Mouse (Mus musculus) limb, embryonic 12.5 days (tissue): ENCODE measurements around the gene Cpn1. TPM values are rescaled to one million over a fixed set of nuclear protein-coding genes. Genes with fewer than 3 reads are reported as not detected.

ENCODE experiments used
- ATAC-seq: fragments of 200-750 bp; cut with Nextera tagmentation; 2 replicates; pipeline ENCODE4 v1.8.0; 2017; ENCODE audit warnings: low read depth, moderate TSS enrichment; ENCODE audit not compliant: insufficient number of reproducible peaks, insufficient read depth, low FRiP score, low TSS enrichment
- H3K27ac ChIP-seq: fragments of 300-500 bp; sonication (generic); 2 replicates; pipeline ENCODE4 v1.5.1; 2016; ENCODE audit warnings: mild to moderate bottlenecking, moderate library complexity
- H3K27me3 ChIP-seq: fragments of 300-500 bp; sonication (generic); 2 replicates; pipeline ENCODE4 v1.6.1; 2016; ENCODE audit warnings: mild to moderate bottlenecking, moderate library complexity
- H3K36me3 ChIP-seq: fragments of 300-500 bp; sonication (generic); 2 replicates; pipeline ENCODE4 v1.6.1; 2016; ENCODE audit warnings: mild to moderate bottlenecking, moderate library complexity
- H3K4me1 ChIP-seq: fragments of 300-500 bp; sonication (generic); replicated peaks from 2 replicates; pipeline ENCODE4 v1.6.1; 2016
- H3K4me2 ChIP-seq: fragments of 300-500 bp; sonication (generic); 2 replicates; pipeline ENCODE4 v1.6.1; 2016; ENCODE audit warnings: mild to moderate bottlenecking, moderate library complexity
- H3K4me3 ChIP-seq: fragments of 300-500 bp; sonication (generic); replicated peaks from 2 replicates; pipeline ENCODE4 v1.5.1; 2016; ENCODE audit warnings: mild to moderate bottlenecking
- H3K9ac ChIP-seq: fragments of 300-500 bp; sonication (generic); replicated peaks from 2 replicates; pipeline ENCODE4 v1.6.1; 2016; ENCODE audit warnings: mild to moderate bottlenecking, moderate library complexity
- H3K9me3 ChIP-seq: fragments of 300-500 bp; sonication (generic); 2 replicates; pipeline ENCODE4 v1.6.1; 2016; ENCODE audit warnings: mild to moderate bottlenecking, moderate library complexity
- WGBS: fragments of 180-500 bp; shearing (Covaris S2); methylation state at CpG from one replicate; pipeline ENCODE4 v1.1.7; 2016; 5-methylcytosine and 5-hydroxymethylcytosine counted together
- polyA plus RNA-seq: library from polyadenylated mRNA; unstranded; fragments of >200 nt; fragmentation: Nextera tagmentation; extraction: Ambion mirVana; gene quantifications from 2 replicates; pipeline ENCODE4 v1.2.1, GENCODE M21; 2016

Cpn1 gene
- polyA plus RNA-seq, 1 experiment from 2014 or later, result 0.15 TPM

DNA sequence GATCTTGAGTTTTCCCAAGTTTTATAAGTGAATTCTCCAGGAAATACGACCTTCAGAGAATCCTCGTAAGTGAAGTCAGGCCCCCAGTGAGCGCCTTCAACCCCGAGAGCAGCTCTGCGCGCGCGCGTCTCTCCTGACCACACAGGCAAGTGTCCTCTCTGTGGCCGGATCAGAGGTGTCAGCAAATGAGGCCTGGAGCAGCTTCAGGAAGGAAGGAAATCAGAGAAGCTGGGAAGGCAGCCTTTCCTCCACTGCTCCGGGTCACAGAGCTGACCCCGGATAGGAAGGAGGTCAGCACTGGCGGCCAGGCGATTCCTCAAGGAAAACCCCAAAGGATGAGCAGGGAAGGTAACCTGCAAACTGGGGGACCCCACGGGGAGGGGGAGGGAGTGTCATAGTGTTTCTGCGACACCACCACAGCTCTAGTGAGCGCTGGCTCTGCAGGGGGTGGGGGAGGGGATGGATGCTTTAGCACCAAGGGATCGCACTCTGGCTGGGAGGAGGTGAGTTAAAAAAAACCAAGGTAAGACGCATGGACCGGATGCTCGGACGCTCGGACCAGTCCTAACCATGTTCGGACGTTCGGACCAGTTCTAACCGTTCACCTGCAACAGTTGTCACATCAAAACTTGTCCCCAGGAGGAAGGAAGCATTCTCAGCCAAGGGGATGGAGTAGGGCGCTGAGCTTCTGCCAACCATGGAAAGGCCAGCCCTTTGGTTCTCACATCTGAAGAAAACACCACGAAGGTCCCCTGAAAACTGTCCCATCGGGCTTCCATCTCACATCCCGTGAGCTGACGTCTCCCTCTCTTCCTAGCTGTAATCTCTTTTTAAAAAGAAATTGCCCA, 65.7 kb downstream of the Cpn1 start:
- ATAC-seq, result no peak
- Histone ChIP-seq H3K4me2 (peak overlapping the region; percentile 4), H3K4me1 (peaks cover 40% of the 10 kb centered on the region), H3K27ac (no peak overlapping the region), H3K9ac (no peak overlapping the region), H3K36me3 (peaks cover 13% of the 10 kb centered on the region; the same call in 1 of the 2 replicates), H3K9me3 (peaks cover 8% of the 10 kb centered on the region; the same call in 1 of the 2 replicates), H3K27me3 (no peaks in the 10 kb centered on the region), H3K4me3 (no peak overlapping the region)
- 14% methylated on average over 32 of the region's 32 CpGs for WGBS

DNA sequence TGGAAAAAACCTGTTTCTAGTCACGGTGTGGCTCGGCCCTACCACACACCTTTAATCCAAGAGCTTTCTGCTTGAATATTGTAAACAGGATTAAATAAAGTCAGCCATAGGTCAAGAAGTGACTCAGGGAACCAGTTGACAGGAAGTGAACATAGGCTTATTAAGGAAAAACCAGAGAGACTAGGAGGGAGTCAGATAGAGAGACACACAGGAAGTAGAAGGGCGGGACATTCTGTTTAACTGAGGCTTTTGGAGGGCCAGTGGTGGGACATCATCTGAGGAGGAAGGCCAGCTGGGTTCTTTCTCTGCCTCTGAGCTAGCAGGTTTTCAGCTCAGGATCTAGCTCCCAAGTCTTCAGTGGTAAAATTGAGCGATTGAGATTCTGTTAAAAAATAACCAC, 66.5 kb downstream of the Cpn1 start:
- no peak overlapping the region for H3K4me2 ChIP-seq
- ATAC-seq, result no peak
- H3K27ac ChIP-seq, result no peak overlapping the region
- no peak overlapping the region for H3K4me3 ChIP-seq
- H3K27me3 ChIP-seq, result no peaks in the 10 kb centered on the region
- H3K4me1 ChIP-seq, result peaks cover 40% of the 10 kb centered on the region
- 88% methylated on average over 4 of the region's 4 CpGs for WGBS
- H3K9me3 ChIP-seq, result peaks cover 8% of the 10 kb centered on the region; the same call in 1 of the 2 replicates
- H3K36me3 ChIP-seq, result peaks cover 13% of the 10 kb centered on the region; the same call in 1 of the 2 replicates
- H3K9ac ChIP-seq, result no peak overlapping the region

DNA sequence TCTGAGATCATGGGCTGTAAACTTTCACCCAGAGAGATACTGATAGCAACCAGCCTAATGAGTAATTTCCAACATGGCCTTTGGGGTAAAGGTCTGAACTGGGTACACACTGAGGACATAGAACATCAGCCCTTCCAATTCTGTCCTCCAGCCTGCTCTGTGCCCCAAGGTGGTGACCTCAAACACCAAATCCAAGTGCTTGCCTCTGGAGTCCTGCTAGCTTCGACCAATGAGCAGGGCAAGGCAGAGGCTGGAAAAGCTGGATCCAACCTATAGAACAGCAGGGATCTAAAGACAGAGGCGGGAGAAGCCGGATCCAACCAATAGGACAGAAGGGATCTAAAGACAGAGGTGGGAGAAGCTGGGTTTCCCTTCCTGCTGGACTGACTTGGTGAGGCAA, 67.5 kb downstream of the Cpn1 start:
- 80% methylated on average over 3 of the region's 3 CpGs for WGBS
- Histone ChIP-seq H3K36me3 (peaks cover 12% of the 10 kb centered on the region; the same call in 1 of the 2 replicates), H3K4me3 (no peak overlapping the region), H3K27me3 (no peaks in the 10 kb centered on the region), H3K27ac (0 out of 2 replicates have a peak overlapping the region, but pooled peaks have one; percentile 12), H3K4me1 (peaks cover 40% of the 10 kb centered on the region), H3K9ac (no peak overlapping the region), H3K4me2 (no peak overlapping the region), H3K9me3 (peaks cover 8% of the 10 kb centered on the region; the same call in 1 of the 2 replicates)
- no peak for ATAC-seq

DNA sequence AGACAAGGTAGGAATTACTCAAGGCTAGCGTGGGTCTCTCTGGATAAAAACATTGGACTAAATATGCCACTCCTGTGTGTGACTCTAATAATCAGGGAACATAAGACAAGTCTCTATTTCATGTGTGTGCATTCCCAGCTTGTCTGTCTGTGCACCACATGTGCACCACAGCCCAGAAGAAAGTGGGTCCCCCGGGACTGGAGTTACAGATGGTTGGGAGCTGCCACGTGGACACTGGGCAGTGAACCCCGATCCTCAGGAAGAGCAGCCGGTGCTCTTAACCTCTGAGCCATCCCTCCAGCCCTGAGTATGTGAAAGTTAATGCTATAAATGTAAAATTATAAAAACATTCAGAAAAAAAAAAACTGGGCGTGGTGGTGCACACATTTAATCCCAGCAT, 68.6 kb downstream of the Cpn1 start:
- no peak overlapping the region for H3K4me2 ChIP-seq
- H3K36me3 ChIP-seq, result peaks cover 2% of the 10 kb centered on the region; the same call in 1 of the 2 replicates
- no peak overlapping the region for H3K9ac ChIP-seq
- H3K27ac ChIP-seq, result no peak overlapping the region
- WGBS, result 77% methylated on average over 6 of the region's 6 CpGs
- peaks cover 40% of the 10 kb centered on the region for H3K4me1 ChIP-seq
- ATAC-seq, result no peak
- H3K27me3 ChIP-seq, result no peaks in the 10 kb centered on the region
- H3K4me3 ChIP-seq, result no peak overlapping the region
- H3K9me3 ChIP-seq, result no peaks in the 10 kb centered on the region

DNA sequence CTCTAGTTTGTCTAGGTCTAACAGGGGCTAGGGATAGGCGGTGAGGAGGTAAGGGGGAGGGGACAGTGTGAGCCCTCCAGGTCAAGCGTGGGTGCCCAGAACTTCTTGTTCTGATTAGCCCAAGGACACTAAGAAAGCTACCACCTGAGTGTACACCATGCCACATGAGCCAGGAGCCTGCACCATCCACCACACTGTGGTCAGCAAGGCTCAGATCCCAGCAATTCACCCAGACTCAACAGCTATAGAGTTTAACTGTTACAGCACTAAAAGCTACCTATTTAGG, 69.0 kb downstream of the Cpn1 start:
- H3K4me3 ChIP-seq, result no peak overlapping the region
- H3K27me3 ChIP-seq, result no peaks in the 10 kb centered on the region
- H3K36me3 ChIP-seq, result no peaks in the 10 kb centered on the region
- H3K27ac ChIP-seq, result no peak overlapping the region
- peaks cover 40% of the 10 kb centered on the region for H3K4me1 ChIP-seq
- H3K4me2 ChIP-seq, result no peak overlapping the region
- H3K9me3 ChIP-seq, result no peaks in the 10 kb centered on the region
- WGBS, result 72% methylated on average over 2 of the region's 2 CpGs
- no peak for ATAC-seq
- H3K9ac ChIP-seq, result no peak overlapping the region

DNA sequence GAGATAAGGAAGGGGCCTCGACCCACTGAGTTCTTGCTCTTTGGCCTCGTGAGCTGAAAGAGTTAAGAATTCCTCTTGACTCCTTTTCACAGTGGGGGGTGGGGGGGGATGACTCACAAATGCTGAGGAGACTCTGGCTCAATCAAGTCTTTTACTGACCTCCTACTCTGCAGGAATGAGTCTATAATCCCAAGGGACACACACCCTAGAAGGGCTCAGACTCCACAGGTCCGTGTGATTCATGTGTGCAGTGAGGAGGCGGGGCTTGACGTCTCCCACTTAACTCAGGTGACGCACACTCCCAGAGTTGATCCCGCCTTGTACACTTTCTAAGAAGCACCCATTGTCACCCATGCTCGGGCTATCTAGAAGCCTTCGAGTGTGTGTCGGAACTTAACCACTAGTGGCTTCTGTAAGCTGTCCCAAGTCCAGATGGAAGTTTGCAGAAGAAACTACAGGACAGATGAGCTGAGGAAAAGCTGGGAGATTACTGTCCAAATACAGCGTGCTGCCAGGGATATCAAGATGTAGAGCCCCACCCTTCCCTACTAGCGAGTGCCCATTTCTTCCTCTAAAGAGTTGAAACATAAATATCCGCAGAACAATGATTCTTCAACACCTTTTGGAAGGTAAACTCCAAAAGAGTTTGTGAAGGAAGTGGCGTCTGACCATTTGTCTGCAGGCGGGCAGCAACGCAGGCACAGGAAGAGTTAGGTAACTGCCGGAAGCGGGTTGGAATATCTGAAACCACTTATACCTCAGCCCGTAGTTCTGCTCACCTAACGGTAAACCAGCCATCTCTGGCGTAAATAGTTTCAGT, 69.6 kb downstream of the Cpn1 start:
- peaks cover 3% of the 10 kb centered on the region; the same call in 1 of the 2 replicates for H3K36me3 ChIP-seq
- WGBS, result 64% methylated on average over 21 of the region's 21 CpGs
- H3K27ac ChIP-seq, result no peak overlapping the region
- ATAC-seq, result no peak
- no peaks in the 10 kb centered on the region for H3K27me3 ChIP-seq
- no peak overlapping the region for H3K4me2 ChIP-seq
- H3K4me1 ChIP-seq, result peaks cover 40% of the 10 kb centered on the region
- H3K9ac ChIP-seq, result no peak overlapping the region
- H3K4me3 ChIP-seq, result no peak overlapping the region
- H3K9me3 ChIP-seq, result no peaks in the 10 kb centered on the region

DNA sequence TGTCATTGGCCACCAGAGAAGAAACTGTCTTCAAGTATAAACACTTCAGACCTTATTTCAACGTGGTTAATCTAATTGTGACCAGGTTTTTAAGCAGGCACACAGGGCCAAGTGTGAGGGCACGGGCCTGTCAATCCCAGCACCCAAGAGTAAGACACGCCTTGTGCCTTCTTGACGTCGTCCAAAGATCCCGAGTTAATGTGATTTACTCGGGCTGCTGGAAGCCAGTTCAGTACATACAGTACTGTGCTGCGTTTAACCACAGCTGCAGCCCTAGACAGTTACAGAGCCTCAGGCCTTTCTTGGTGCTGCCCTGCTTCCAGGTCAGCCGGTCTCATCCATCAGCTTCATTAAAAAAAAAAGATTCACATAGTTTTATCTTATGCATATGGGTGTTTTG, 70.9 kb downstream of the Cpn1 start:
- peaks cover 11% of the 10 kb centered on the region; the same call in 1 of the 2 replicates for H3K36me3 ChIP-seq
- no peak for ATAC-seq
- 72% methylated on average over 9 of the region's 9 CpGs for WGBS

DNA sequence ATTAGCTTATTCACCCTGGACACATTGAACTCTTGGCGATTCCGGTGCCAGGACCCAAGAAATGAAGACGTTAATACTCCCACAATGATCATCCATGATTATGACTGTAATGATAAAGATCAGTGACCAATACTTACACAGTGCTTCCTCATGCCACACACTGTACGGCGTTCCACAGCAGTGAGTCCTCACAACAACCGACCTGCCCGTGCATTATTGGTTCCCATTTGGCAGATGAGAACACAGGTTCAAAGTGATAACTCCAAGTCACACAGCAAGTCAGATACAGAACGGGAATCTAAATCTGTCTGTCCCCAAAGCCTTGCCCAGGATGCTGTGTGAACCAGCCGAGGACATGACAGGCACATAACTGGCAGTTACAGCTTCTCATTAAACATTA, 71.4 kb downstream of the Cpn1 start:
- ATAC-seq, result no peak
- Histone ChIP-seq H3K4me2 (no peak overlapping the region), H3K27ac (no peak overlapping the region), H3K36me3 (peaks cover 15% of the 10 kb centered on the region; the same call in 1 of the 2 replicates), H3K9ac (no peak overlapping the region), H3K27me3 (no peaks in the 10 kb centered on the region), H3K4me1 (peaks cover 27% of the 10 kb centered on the region), H3K9me3 (no peaks in the 10 kb centered on the region), H3K4me3 (no peak overlapping the region)
- 89% methylated on average over 9 of the region's 9 CpGs for WGBS

More for the DNA sequence above, 70.9 kb downstream of the Cpn1 start:
- Histone ChIP-seq H3K9ac (no peak overlapping the region), H3K4me3 (no peak overlapping the region), H3K9me3 (no peaks in the 10 kb centered on the region), H3K4me2 (no peak overlapping the region), H3K4me1 (peaks cover 30% of the 10 kb centered on the region), H3K27me3 (no peaks in the 10 kb centered on the region), H3K27ac (no peak overlapping the region)

DNA sequence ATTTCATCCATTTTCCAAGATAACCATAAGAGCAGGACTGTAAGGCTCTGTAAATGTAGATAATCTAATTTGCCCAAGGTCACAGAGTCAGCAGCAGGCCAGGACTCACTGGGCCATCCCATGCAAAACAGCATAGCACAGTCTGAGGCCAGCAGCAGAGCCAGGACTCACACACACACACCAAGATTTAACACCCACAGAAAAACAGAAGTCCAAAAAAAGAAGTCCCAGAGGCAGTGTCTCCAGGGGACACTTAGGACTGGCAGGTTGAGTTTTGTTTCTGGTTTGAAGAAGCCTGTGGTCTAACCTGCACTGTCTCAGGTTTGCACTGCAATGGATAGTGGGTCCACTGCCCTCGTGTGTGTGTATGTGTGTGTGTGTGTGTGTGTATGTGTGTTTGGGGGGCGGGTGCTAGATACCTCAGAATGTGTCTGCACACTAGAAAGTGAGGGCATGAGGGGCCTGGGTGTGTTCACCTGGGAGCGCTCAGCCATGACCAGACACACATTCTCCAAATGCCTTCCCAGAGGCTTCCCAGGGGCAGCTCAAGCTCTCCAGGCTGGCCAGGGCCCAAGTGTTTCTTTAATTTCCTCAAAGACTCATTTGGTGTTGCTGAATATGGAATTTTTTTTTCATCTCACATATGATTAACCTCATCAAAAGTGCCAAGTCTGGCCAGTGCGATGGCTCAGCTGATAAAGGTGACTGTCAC, 73.4 kb downstream of the Cpn1 start:
- Histone ChIP-seq H3K36me3 (peaks cover 34% of the 10 kb centered on the region; the same call in 1 of the 2 replicates), H3K27me3 (no peaks in the 10 kb centered on the region), H3K27ac (no peak overlapping the region), H3K4me3 (no peak overlapping the region), H3K9ac (no peak overlapping the region), H3K4me2 (no peak overlapping the region), H3K4me1 (peaks cover 17% of the 10 kb centered on the region), H3K9me3 (no peaks in the 10 kb centered on the region)
- no peak for ATAC-seq
- 82% methylated on average over 4 of the region's 4 CpGs for whole genome bisulfite sequencing

DNA sequence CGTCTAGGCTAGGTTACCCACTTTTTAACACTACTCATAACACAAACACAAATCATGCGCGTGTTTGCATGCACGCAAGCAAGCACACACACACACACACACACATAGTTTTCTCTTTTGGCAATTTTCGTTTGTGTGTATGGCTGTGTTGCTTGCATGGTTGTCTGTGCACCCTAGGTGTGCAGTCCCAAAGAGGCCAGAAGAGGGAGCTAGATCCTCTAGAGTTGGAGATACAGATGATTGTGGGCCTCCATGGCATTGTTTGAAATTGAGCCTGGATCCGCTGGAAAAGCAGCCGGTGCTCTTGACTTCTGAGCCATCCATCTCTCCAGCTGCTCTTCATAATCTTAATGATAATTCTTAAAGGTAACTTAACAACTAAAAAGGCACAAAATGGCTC, 79.9 kb downstream of the Cpn1 start:
- Histone ChIP-seq H3K4me1 (no peaks in the 10 kb centered on the region), H3K9ac (no peak overlapping the region), H3K27me3 (no peaks in the 10 kb centered on the region), H3K27ac (no peak overlapping the region), H3K4me3 (no peak overlapping the region), H3K9me3 (no peaks in the 10 kb centered on the region), H3K36me3 (peaks cover 50% of the 10 kb centered on the region), H3K4me2 (no peak overlapping the region)
- WGBS, result 86% methylated on average over 7 of the region's 7 CpGs
- no peak for ATAC-seq
